23 mouse cellular contexts compared by ENCODE assay signal in genomic region chrX:96256509-96256908, GRCm38 (mm10). TPM values are rescaled to one million over a fixed set of nuclear protein-coding genes. Genes with fewer than 3 reads are reported as not detected.
DNase-seq lines count a peak whose midpoint lies in the region; ATAC-seq lines count a peak whose summit lies in the region.
"Had no signal": no experiment of that assay in that cellular context is flagged by ENCODE, and none has a peak within 500 bp of the region (broad histone marks: within the 10 kb centered on the region; RNA-seq: fewer than 3 reads in every experiment).

No protein-coding gene starts in this region.

- peak; percentile 69 for ATAC-seq in granulocyte monocyte progenitor cell, adult 5-6 weeks (replicated peaks; ENCODE audit: poor library complexity, severe bottlenecking)
- peak; percentile 39 for ATAC-seq in megakaryocyte progenitor cell, adult 5-6 weeks (replicated peaks; ENCODE audit: poor library complexity)
- ATAC-seq: forebrain, embryonic 15.5 days; hindbrain, postnatal 0 days; inflammation-experienced regulatory T-cells, adult 6 months had no signal

- DNase-seq in lung, postnatal 36 days = peak; percentile 5
- no peak for DNase-seq in lung, postnatal 14 days
- no peak for DNase-seq in adrenal gland, adult 18-20 months (ENCODE audit: low spot score in 2 of 2)
- no peak for DNase-seq in gastrocnemius, postnatal 4 days (ENCODE audit: low spot score in 2 of 2)
- DNase-seq in cerebellum, postnatal 10 days = no peak
- DNase-seq: adrenal gland, adult 8-10 months; adrenal gland, postnatal 25 days; B cell, adult 2 months; cerebellum, adult 18-20 months; cerebellum, adult 9-10 months; cerebellum, postnatal 25 days; embryo, embryonic 11 days; gastrocnemius, postnatal 25 days; heart, adult 11 months; heart, postnatal 10 days; heart, postnatal 4 days had no signal

RNA-seq across cellular contexts. Expression of gene Vsig4, which starts 36.7 kb away (rescaled TPM):
- not detected in 2 replicates for total RNA-seq in granulocyte monocyte progenitor cell, adult 5-6 weeks (2014; fragmentation: Nextera tagmentation)
- total RNA-seq in granulocyte monocyte progenitor cell, adult 5-6 weeks (2017) = not detected in 2 replicates
- 0.17 TPM in 1 of 2 replicates, not detected in the other for total RNA-seq in megakaryocyte progenitor cell, adult 5-6 weeks (2015)
- total RNA-seq in megakaryocyte progenitor cell, adult 5-6 weeks (2017) = not detected in 2 replicates
- under 1 TPM in 1 of 2 experiments, not detected in 1; 0.35 TPM for total RNA-seq in adrenal gland, adult 18-20 months (2021)
- total RNA-seq in gastrocnemius, postnatal 4 days (2021) = under 1 TPM in 1 of 2 experiments, not detected in 1; 0.23 TPM
- total RNA-seq: adrenal gland, postnatal 25 days; CH12.LX; gastrocnemius, adult 8-10 months; gastrocnemius, postnatal 25 days; heart, postnatal 4 days; hindbrain, postnatal 0 days had no signal
